Mouse (Mus musculus): ENCODE results near the gene E030018B13Rik. TPM values are rescaled to one million over a fixed set of nuclear protein-coding genes. Genes with fewer than 3 reads are reported as not detected.

E030018B13Rik gene
- polyA plus RNA-seq, 1 experiment, result not detected

- TF ChIP-seq GATA1 (IDR thresholded peaks at IDR 0.05; ENCODE audit: low read length) (no peak), TAL1 (IDR thresholded peaks at IDR 0.05; ENCODE audit: low read length) (no peak)
- H3K4me1 ChIP-seq (ENCODE audit: control insufficient read depth), result peaks cover 2% of the 10 kb centered on the region
- no peaks in the 10 kb centered on the region for H3K9me3 ChIP-seq (ENCODE audit: control insufficient read depth, low read length)
- H3K27me3 ChIP-seq (ENCODE audit: control insufficient read depth), result no peaks in the 10 kb centered on the region
- peaks cover 19% of the 10 kb centered on the region for H3K36me3 ChIP-seq (ENCODE audit: control insufficient read depth)
- no peak overlapping the region for H3K4me3 ChIP-seq (replicated peaks)
Observed at GRCm38 (mm10) chr7:63885025-63885424, 31.6 kb upstream of the E030018B13Rik start.

DNA sequence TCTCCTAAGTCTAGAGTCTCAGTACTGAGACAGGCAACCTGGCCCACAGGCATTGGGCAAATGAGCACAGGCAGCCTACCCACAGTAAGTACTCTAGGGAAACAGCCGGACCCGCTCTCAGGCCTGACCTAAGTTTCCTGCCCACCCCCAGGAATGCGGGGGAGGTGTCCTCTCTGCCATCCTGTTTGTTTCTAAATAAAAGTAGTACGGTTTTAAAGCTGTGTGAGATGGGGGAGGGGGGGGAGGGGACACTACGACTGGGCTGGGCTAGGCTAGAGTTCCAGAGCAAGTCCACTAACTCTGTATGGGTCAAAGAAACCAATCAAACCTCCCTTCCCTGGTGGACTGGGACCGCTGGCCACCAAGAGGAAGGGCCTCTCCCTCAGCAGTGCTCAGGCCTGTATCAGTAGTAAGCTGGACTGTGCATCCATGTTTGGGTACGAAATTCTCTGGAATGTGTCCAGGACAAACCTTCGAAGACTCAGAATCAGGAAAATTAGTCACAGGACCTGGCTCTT is 29.6 kb upstream of the E030018B13Rik start:
- no peak overlapping the region for H3K4me3 ChIP-seq (replicated peaks)
- no peaks in the 10 kb centered on the region for H3K27me3 ChIP-seq (ENCODE audit: control insufficient read depth)
- H3K36me3 ChIP-seq (ENCODE audit: control insufficient read depth), result peaks cover 36% of the 10 kb centered on the region
- TF ChIP-seq GATA1 (IDR thresholded peaks at IDR 0.05; ENCODE audit: low read length) (no peak), TAL1 (IDR thresholded peaks at IDR 0.05; ENCODE audit: low read length) (no peak)
- no peaks in the 10 kb centered on the region for H3K9me3 ChIP-seq (ENCODE audit: control insufficient read depth, low read length)
- peaks cover 2% of the 10 kb centered on the region for H3K4me1 ChIP-seq (ENCODE audit: control insufficient read depth)

DNA sequence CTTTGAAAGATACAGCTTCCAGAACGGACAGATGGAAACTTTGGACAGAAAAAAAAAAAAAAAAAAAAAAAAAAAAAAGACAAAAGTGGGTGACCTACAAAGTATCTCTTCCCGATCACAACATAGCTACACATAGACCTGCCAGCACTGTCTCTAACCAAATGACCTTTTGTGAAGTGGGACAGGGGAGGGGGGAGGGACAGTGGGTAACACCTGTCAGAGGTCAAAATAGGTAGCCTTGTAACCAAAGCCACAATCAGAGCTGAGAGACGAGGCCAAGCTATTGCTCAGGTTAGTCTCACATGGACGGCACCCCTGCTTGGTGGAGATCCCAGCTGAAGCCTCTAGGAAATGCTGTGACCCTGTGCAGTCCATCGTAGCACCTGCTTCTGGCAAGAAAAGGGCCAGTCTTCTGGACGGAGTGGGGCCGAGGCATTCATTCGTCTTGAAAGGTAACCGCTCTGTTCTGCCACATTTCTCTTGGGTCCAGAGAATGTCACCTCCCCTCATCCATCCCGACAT is 29.0 kb upstream of the E030018B13Rik start:
- Histone ChIP-seq H3K9me3 (ENCODE audit: control insufficient read depth, low read length) (no peaks in the 10 kb centered on the region), H3K4me3 (replicated peaks) (no peak overlapping the region), H3K36me3 (ENCODE audit: control insufficient read depth) (peaks cover 36% of the 10 kb centered on the region), H3K27me3 (ENCODE audit: control insufficient read depth) (no peaks in the 10 kb centered on the region), H3K4me1 (ENCODE audit: control insufficient read depth) (peaks cover 2% of the 10 kb centered on the region)
- no peak for TF ChIP-seq TAL1 (IDR thresholded peaks at IDR 0.05; ENCODE audit: low read length)
- no peak for TF ChIP-seq GATA1 (IDR thresholded peaks at IDR 0.05; ENCODE audit: low read length)

DNA sequence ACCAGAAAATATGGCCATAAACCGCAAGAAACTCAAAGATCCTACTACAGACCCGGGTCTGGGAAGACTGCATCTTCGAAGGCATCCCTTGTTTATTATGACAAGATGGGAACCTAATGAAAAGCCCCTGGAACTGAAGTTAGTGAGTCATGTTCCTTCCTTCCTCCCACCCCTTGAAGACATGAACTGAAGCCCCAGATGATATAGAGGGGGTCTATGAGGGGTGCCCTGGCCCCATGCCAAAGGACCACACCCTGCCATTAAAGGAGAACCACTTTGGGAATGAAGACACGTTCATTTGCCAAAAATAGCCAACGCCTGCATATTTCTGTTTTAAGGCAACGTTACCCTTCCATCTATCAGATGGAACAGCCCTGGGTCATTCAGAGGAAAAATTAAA is 28.0 kb upstream of the E030018B13Rik start:
- Histone ChIP-seq H3K4me1 (ENCODE audit: control insufficient read depth) (peaks cover 5% of the 10 kb centered on the region), H3K27me3 (ENCODE audit: control insufficient read depth) (no peaks in the 10 kb centered on the region), H3K4me3 (replicated peaks) (no peak overlapping the region), H3K9me3 (ENCODE audit: control insufficient read depth, low read length) (no peaks in the 10 kb centered on the region), H3K36me3 (ENCODE audit: control insufficient read depth) (peaks cover 36% of the 10 kb centered on the region)
- TF ChIP-seq TAL1 (IDR thresholded peaks at IDR 0.05; ENCODE audit: low read length), result no peak
- TF ChIP-seq GATA1 (IDR thresholded peaks at IDR 0.05; ENCODE audit: low read length), result no peak

DNA sequence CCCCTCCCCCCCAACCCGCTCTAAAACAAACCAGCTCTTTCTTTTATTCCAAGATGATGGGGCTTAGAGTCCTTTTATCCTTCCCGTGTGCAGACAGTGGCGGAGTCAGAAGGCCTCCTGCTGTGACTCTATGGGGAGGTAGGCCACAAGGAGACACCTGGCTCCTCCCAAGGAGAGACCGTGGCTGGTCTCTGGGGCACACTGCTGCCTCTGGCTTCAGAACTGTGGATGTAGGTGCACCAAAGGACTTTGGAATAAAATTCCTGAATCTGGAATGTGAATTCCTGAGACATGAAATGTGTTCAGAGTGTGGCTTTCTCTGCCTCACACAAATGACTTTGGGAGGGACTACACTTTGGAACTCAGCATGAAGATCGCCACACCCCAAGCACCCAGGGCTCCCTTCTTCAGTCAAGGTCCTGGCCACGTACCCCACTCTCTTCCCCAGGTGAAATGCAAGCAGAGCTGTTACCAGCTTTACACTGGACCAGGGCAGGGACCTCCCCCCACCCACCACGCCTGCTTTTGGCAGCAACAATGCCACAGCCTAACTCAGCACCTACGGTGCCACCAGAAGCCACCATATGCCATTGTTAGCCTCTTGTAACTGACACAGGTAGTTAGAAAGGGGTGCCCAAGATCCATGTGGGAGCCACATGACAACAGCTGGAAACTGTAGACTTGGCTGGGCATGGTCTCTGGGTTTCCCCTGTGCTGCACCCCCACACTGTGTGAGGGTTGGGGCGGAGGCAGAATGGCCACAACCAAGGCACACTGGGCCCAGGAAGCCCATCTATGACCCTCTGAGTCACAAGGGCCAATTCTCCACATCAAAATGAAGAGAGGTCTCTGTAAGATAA is 27.3 kb upstream of the E030018B13Rik start:
- Histone ChIP-seq H3K4me3 (replicated peaks) (no peak overlapping the region), H3K27me3 (ENCODE audit: control insufficient read depth) (no peaks in the 10 kb centered on the region), H3K4me1 (ENCODE audit: control insufficient read depth) (peaks cover 5% of the 10 kb centered on the region), H3K9me3 (ENCODE audit: control insufficient read depth, low read length) (no peaks in the 10 kb centered on the region), H3K36me3 (ENCODE audit: control insufficient read depth) (peaks cover 36% of the 10 kb centered on the region)
- TF ChIP-seq GATA1 (IDR thresholded peaks at IDR 0.05; ENCODE audit: low read length) (no peak), TAL1 (IDR thresholded peaks at IDR 0.05; ENCODE audit: low read length) (no peak)

DNA sequence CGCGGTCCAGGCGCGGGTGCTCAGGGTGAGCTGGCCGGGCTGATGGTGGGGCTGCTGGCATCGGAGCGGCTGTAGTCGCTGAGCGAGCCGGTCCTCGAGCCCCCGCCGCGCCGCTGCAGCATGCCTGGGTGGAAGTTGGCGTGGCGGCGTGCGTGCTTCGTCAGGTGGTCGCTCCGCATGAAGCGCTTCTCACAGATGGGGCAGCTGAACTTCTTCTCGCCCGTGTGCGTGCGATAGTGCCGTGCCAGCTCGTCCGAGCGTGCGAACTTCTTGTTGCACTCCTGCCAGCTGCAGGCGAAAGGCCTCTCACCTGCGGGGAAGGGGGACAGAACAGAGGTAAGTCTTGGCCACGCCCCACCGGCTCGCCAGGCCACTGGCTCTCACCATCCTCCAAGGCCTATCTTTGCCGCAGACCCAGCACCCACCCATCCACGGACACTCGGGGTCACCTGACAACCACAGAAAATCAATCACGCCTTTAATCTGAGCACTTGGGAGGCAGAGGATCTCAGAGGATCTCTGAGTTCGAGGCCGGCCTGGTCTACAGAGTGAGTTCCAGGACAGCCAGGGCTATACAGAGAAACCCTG is 25.1 kb upstream of the E030018B13Rik start:
- no peaks in the 10 kb centered on the region for H3K9me3 ChIP-seq (ENCODE audit: control insufficient read depth, low read length)
- peaks cover 17% of the 10 kb centered on the region for H3K4me1 ChIP-seq (ENCODE audit: control insufficient read depth)
- H3K36me3 ChIP-seq (ENCODE audit: control insufficient read depth), result peaks cover 36% of the 10 kb centered on the region
- H3K4me3 ChIP-seq (replicated peaks), result no peak overlapping the region
- TF ChIP-seq GATA1 (IDR thresholded peaks at IDR 0.05; ENCODE audit: low read length) (no peak), TAL1 (IDR thresholded peaks at IDR 0.05; ENCODE audit: low read length) (no peak)
- H3K27me3 ChIP-seq (ENCODE audit: control insufficient read depth), result peaks cover 3% of the 10 kb centered on the region

- no peak for TF ChIP-seq GATA1 (IDR thresholded peaks at IDR 0.05; ENCODE audit: low read length)
- TF ChIP-seq TAL1 (IDR thresholded peaks at IDR 0.05; ENCODE audit: low read length), result no peak
- no peaks in the 10 kb centered on the region for H3K9me3 ChIP-seq (ENCODE audit: control insufficient read depth, low read length)
- H3K4me1 ChIP-seq (ENCODE audit: control insufficient read depth), result peaks cover 33% of the 10 kb centered on the region
- H3K27me3 ChIP-seq (ENCODE audit: control insufficient read depth), result peaks cover 19% of the 10 kb centered on the region
- H3K36me3 ChIP-seq (ENCODE audit: control insufficient read depth), result peaks cover 29% of the 10 kb centered on the region
- no peak overlapping the region for H3K4me3 ChIP-seq (replicated peaks)
Observed at GRCm38 (mm10) chr7:63893201-63893600, 23.5 kb upstream of the E030018B13Rik start.

DNA sequence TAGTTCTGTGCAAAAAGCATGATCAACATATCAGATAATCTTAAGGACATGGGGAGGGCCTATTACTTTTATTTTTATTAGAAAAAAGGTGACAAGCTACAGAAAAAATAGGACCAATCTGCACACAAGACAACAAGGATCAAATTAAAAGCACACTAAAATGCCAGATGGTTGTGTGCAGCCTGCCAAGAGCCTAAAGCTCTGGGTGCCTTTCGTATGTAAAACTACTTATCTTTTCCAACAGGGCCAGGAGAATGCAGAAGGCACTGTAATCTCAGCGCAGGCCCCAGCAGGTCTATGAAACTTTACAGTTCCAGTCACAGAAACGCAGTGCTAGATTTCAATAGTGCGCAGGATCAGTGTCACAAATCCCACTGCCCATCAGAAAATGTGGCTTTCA is 22.9 kb upstream of the E030018B13Rik start:
- no peaks in the 10 kb centered on the region for H3K9me3 ChIP-seq (ENCODE audit: control insufficient read depth, low read length)
- TF ChIP-seq TAL1 (IDR thresholded peaks at IDR 0.05; ENCODE audit: low read length), result no peak
- no peak for TF ChIP-seq GATA1 (IDR thresholded peaks at IDR 0.05; ENCODE audit: low read length)
- H3K4me3 ChIP-seq (replicated peaks), result no peak overlapping the region
- peaks cover 23% of the 10 kb centered on the region for H3K27me3 ChIP-seq (ENCODE audit: control insufficient read depth)
- peaks cover 37% of the 10 kb centered on the region for H3K4me1 ChIP-seq (ENCODE audit: control insufficient read depth)
- H3K36me3 ChIP-seq (ENCODE audit: control insufficient read depth), result peaks cover 28% of the 10 kb centered on the region

GRCm38 (mm10) chr7:63894662-63895061 is 22.0 kb upstream of the E030018B13Rik start:
- H3K9me3 ChIP-seq (ENCODE audit: control insufficient read depth, low read length), result no peaks in the 10 kb centered on the region
- H3K36me3 ChIP-seq (ENCODE audit: control insufficient read depth), result peaks cover 20% of the 10 kb centered on the region
- H3K4me3 ChIP-seq (replicated peaks), result no peak overlapping the region
- H3K4me1 ChIP-seq (ENCODE audit: control insufficient read depth), result peaks cover 34% of the 10 kb centered on the region
- TF ChIP-seq GATA1 (IDR thresholded peaks at IDR 0.05; ENCODE audit: low read length), result no peak
- TF ChIP-seq TAL1 (IDR thresholded peaks at IDR 0.05; ENCODE audit: low read length), result no peak
- H3K27me3 ChIP-seq (ENCODE audit: control insufficient read depth), result peaks cover 28% of the 10 kb centered on the region

Data from erythroblast, embryonic 14.5 days (primary cell).